Mouse (Mus musculus) midbrain, embryonic 14.5 days (tissue): ENCODE data around the gene Bfsp1. TPM values are rescaled to one million over a fixed set of nuclear protein-coding genes. Genes with fewer than 3 reads are reported as not detected.

ENCODE experiments used
- ATAC-seq: fragments of 200-750 bp; cut with Nextera tagmentation; 2 replicates; pipeline ENCODE4 v1.8.0; 2017; ENCODE audit warnings: moderate number of reproducible peaks, moderate library complexity; ENCODE audit not compliant: low FRiP score, low TSS enrichment
- DNase-seq: peaks from one replicate; pipeline ENCODE4 v3.0.0-alpha.2; 2015
- H3K27ac ChIP-seq: fragments of 300-500 bp; sonication (generic); replicated peaks from 2 replicates; pipeline ENCODE4 v1.5.1; 2014; ENCODE audit warnings: mild to moderate bottlenecking, low read depth, low read length, moderate library complexity
- H3K27me3 ChIP-seq: fragments of 300-500 bp; sonication (generic); 2 replicates; pipeline ENCODE4 v1.6.1; 2014; ENCODE audit warnings: low read length, control low read depth, mixed read lengths; ENCODE audit not compliant: control insufficient read depth, insufficient read depth
- H3K36me3 ChIP-seq: fragments of 300-500 bp; sonication (generic); 2 replicates; pipeline ENCODE4 v1.6.1; 2014; ENCODE audit warnings: low read length, control low read depth; ENCODE audit not compliant: control insufficient read depth, insufficient read depth
- H3K4me1 ChIP-seq: fragments of 300-500 bp; sonication (generic); 2 replicates; pipeline ENCODE4 v1.6.1; 2014; ENCODE audit warnings: mild to moderate bottlenecking, antibody characterized with exemption, low read length, control low read depth; ENCODE audit not compliant: control insufficient read depth, insufficient read depth
- H3K4me2 ChIP-seq: fragments of 300-500 bp; sonication (generic); 2 replicates; pipeline ENCODE4 v1.6.1; 2014; ENCODE audit warnings: mild to moderate bottlenecking, low read length, moderate library complexity
- H3K4me3 ChIP-seq: fragments of 300-500 bp; sonication (generic); replicated peaks from 2 replicates; pipeline ENCODE4 v1.5.1; 2014; ENCODE audit warnings: low read depth, low read length
- H3K9ac ChIP-seq: fragments of 300-500 bp; sonication (generic); replicated peaks from 2 replicates; pipeline ENCODE4 v1.6.1; 2014; ENCODE audit warnings: mild to moderate bottlenecking, low read length, moderate library complexity
- H3K9me3 ChIP-seq: fragments of 300-500 bp; sonication (generic); 2 replicates; pipeline ENCODE4 v1.6.1; 2016; ENCODE audit warnings: low read length, control low read depth, mixed read lengths; ENCODE audit not compliant: control insufficient read depth
- WGBS: fragments of 180-500 bp; shearing (Covaris S2); extraction: QIAGEN DNeasy Blood & Tissue Kit; methylation state at CpG from one replicate; pipeline ENCODE4 v1.1.7; 2014; 5-methylcytosine and 5-hydroxymethylcytosine counted together
- polyA plus RNA-seq: library from polyadenylated mRNA; unstranded; fragments of >200 nt; fragmentation: Nextera tagmentation; extraction: Ambion mirVana; gene quantifications from 2 replicates; pipeline ENCODE4 v1.2.1, GENCODE M21; 2014

Bfsp1 gene
- polyA plus RNA-seq, 1 experiment from 2014 or later, result 1.3 TPM

GRCm38 (mm10) chr2:143795858-143796257 lies 67.1 kb downstream of the Bfsp1 start:
- Histone ChIP-seq H3K9me3 (no peaks in the 10 kb centered on the region), H3K27ac (no peak overlapping the region), H3K36me3 (peaks cover 12% of the 10 kb centered on the region), H3K4me2 (no peak overlapping the region), H3K27me3 (no peaks in the 10 kb centered on the region), H3K4me1 (no peaks in the 10 kb centered on the region), H3K9ac (no peak overlapping the region), H3K4me3 (no peak overlapping the region)
- ATAC-seq (no peak), DNase-seq (no peak)
- WGBS, result 90% methylated on average over 4 of the region's 4 CpGs

- Histone ChIP-seq H3K4me3 (no peak overlapping the region), H3K36me3 (0 out of 2 replicates have a peak, but pooled peaks cover 4% of the 10 kb centered on the region), H3K4me1 (no peaks in the 10 kb centered on the region), H3K4me2 (no peak overlapping the region), H3K9ac (no peak overlapping the region), H3K9me3 (no peaks in the 10 kb centered on the region), H3K27ac (no peak overlapping the region), H3K27me3 (no peaks in the 10 kb centered on the region)
- DNase-seq (no peak), ATAC-seq (no peak)
- 82% methylated on average over 5 of the region's 5 CpGs for WGBS
Observed at GRCm38 (mm10) chr2:143789911-143790310, 73.1 kb downstream of the Bfsp1 start.

- Histone ChIP-seq H3K4me1 (no peaks in the 10 kb centered on the region), H3K4me3 (no peak overlapping the region), H3K27ac (no peak overlapping the region), H3K4me2 (no peak overlapping the region), H3K36me3 (0 out of 2 replicates have a peak, but pooled peaks cover 2% of the 10 kb centered on the region), H3K9me3 (no peaks in the 10 kb centered on the region), H3K9ac (no peak overlapping the region), H3K27me3 (no peaks in the 10 kb centered on the region)
- no peak for ATAC-seq
- WGBS, result 84% methylated on average over 2 of the region's 2 CpGs
- no peak for DNase-seq
Observed at GRCm38 (mm10) chr2:143780310-143780709, 82.7 kb downstream of the Bfsp1 start.

Other genes with a start within 250 kb of the Bfsp1 start
- 418 and 479 TPM in 2 replicates for gene Dstn, start 52.1 kb upstream of the Bfsp1 start, polyA plus RNA-seq
- 21.3 and 25.5 TPM in 2 replicates for gene Rrbp1, start 148.1 kb upstream of the Bfsp1 start, polyA plus RNA-seq
- not detected in 2 replicates for gene Banf2, start 169.9 kb upstream of the Bfsp1 start, polyA plus RNA-seq